Mouse (Mus musculus) kidney, adult 2 months (tissue): ENCODE results near the gene Myom1. TPM values are rescaled to one million over a fixed set of nuclear protein-coding genes. Genes with fewer than 3 reads are reported as not detected.
A peak's percentile ranks its signal among the peaks of the same experiment; 100 is the strongest.

Experiments
- DNase-seq: peaks from one replicate; pipeline ENCODE4 v3.0.0; 2021
- H3K27ac ChIP-seq: fragments of 200-500 bp; 2 replicates; pipeline ENCODE4 v1.5.1; 2012; ENCODE audit warnings: low read depth, low read length, control low read depth, inconsistent platforms; ENCODE audit not compliant: insufficient read depth
- H3K27me3 ChIP-seq: fragments of 200-500 bp; replicated peaks from 2 replicates; pipeline ENCODE4 v1.6.1; 2012; ENCODE audit warnings: mild to moderate bottlenecking, moderate library complexity, low read length, inconsistent platforms; ENCODE audit not compliant: control insufficient read depth, insufficient read depth
- H3K36me3 ChIP-seq: fragments of 200-500 bp; 2 replicates; pipeline ENCODE4 v1.6.1; 2012; ENCODE audit warnings: mild to moderate bottlenecking, moderate library complexity, low read length, inconsistent platforms; ENCODE audit not compliant: control insufficient read depth, insufficient read depth
- H3K4me1 ChIP-seq: fragments of 200-500 bp; 2 replicates; pipeline ENCODE4 v1.6.1; 2011; ENCODE audit warnings: low read length; ENCODE audit not compliant: control insufficient read depth, insufficient read depth
- H3K4me3 ChIP-seq: fragments of 200-500 bp; 2 replicates; pipeline ENCODE4 v1.5.1; 2011; ENCODE audit warnings: mild to moderate bottlenecking, low read depth, low read length, control low read depth; ENCODE audit not compliant: insufficient read depth
- CTCF ChIP-seq: fragments of 200-500 bp; conservative IDR thresholded peaks from 2 replicates; pipeline ENCODE4 v1.5.1; 2011; ENCODE audit warnings: low read depth, mild to moderate bottlenecking, control low read depth, low read length, moderate library complexity, mixed read lengths; ENCODE audit not compliant: insufficient read depth, insufficient read length
- POLR2A ChIP-seq: fragments of 200-500 bp; IDR thresholded peaks from one replicate; pipeline ENCODE4 v1.6.1; 2011; ENCODE audit warnings: low read depth, low read length, control low read depth
- WGBS: fragments of 180-500 bp; shearing (Covaris S2); methylation state at CpG from one replicate; pipeline ENCODE4 v1.1.7; 2018; 5-methylcytosine and 5-hydroxymethylcytosine counted together
- polyA plus RNA-seq: library from polyadenylated mRNA; depleted of rRNA; stranded (reverse); fragments of >200 nt; gene quantifications from 2 replicates; pipeline ENCODE4 v1.2.3, GENCODE M21; 2012

Myom1 gene
- polyA plus RNA-seq, 1 experiment = 4.3 TPM

DNA sequence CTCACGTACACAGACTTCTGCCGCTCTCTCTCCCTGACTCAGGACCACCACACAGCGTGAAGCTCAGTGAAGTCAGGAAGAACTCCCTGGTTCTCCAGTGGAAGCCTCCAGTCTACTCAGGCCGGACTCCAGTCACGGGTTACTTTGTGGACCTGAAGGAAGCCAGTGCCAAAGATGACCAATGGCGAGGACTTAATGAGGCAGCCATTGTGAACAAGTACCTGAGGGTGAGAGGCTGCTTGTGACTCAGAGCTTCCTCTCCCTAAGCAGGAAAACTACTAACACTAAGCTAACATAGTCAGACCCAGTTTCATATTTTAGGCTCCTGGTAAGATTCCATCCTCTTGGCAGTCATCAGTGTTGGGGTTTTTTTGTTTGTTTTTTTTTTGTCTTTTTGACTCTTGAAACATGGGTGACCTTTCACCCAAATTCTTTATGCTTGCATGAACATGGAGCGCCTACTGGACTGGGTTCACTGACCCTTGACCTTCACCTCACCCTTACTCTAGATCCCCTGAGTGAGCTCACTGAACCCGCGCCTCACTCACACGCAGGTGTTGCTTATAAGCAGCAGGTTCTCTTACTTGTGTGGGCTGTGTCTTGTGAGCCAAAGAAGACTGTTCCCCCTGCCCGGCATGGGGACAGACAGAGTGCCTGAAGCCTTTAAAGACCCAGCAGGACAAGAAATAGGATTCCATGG, 87.5 kb downstream of the Myom1 start:
- TF ChIP-seq POLR2A = no peak
- TF ChIP-seq CTCF = no peak
- no peak overlapping the region for H3K4me3 ChIP-seq
- DNase-seq = peak; percentile 92
- peaks cover 49% of the 10 kb centered on the region for H3K4me1 ChIP-seq
- WGBS = 46% methylated on average over 11 of the region's 11 CpGs
- H3K27me3 ChIP-seq = no peaks in the 10 kb centered on the region
- H3K36me3 ChIP-seq = no peaks in the 10 kb centered on the region
- peak overlapping the region; percentile 91 for H3K27ac ChIP-seq

DNA sequence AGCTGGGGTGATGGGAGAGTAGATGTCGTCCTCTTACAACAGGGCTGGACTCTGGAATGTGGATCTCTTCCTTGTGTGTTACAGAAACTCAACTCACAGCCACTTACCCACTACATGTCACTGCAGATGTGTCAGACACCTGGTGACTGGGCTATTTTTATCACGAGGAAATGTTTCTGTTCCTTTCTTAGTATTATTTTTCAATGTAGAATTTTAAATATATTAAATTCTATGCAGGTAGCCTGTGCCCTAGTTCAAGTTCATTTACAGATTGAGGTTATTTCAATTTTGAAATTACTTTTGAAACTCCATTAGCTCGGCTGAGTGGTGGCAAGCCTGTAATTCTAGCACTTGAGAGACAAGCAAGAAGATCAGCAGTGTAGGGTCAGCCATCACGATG, 88.6 kb downstream of the Myom1 start:
- Histone ChIP-seq H3K27me3 (no peaks in the 10 kb centered on the region), H3K4me3 (no peak overlapping the region), H3K27ac (no peak overlapping the region; the same call in 1 of the 2 replicates), H3K4me1 (peaks cover 56% of the 10 kb centered on the region), H3K36me3 (no peaks in the 10 kb centered on the region)
- WGBS = 71% methylated on average over 4 of the region's 4 CpGs
- TF ChIP-seq CTCF = no peak
- TF ChIP-seq POLR2A = no peak
- no peak for DNase-seq

DNA sequence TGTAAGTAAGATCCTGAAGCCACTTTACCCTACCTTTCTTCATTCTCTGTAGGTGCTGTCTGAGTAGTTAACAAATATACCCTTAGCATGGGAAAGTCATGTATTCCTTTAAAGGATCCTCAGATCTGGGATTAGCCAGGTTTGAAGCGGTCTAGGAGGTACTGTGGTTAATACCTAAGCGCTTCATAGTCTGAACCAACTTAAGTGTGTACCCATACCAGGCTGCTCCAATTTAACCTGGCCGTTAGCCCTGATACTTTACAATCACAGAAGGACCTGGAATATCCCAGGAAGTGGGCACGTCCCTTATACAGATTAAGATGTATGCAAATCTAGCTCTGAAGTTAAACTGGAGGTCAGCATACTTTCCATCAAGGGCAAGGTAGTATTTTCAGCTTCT, 89.9 kb downstream of the Myom1 start:
- 63% methylated on average over 4 of the region's 4 CpGs for WGBS
- H3K4me3 ChIP-seq = no peak overlapping the region
- peak overlapping the region; percentile 12 for H3K27ac ChIP-seq
- peak; percentile 51 for DNase-seq
- H3K36me3 ChIP-seq = no peaks in the 10 kb centered on the region
- no peaks in the 10 kb centered on the region for H3K27me3 ChIP-seq
- peaks cover 61% of the 10 kb centered on the region for H3K4me1 ChIP-seq
- TF ChIP-seq POLR2A = no peak
- no peak for TF ChIP-seq CTCF

DNA sequence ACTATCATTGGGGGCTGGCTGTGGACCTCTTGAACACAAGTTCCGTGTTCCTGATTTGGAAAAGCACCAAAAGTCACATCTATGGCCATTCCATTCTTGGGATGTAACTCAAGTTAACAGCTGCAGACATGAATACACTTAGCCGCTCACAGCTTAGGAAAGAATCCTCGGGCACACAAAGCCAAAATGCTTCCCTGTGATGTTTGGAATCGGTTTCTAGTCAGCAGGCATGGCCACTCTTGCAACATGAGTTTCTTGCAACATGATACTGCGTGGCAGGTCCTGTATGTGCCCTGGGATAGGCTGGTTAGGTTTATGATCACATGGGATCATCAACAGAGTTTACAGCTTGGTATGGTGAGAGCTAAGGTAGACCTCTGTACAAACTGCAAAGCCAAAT, 91.4 kb downstream of the Myom1 start:
- Histone ChIP-seq H3K27ac (peak overlapping the region; percentile 91), H3K36me3 (no peaks in the 10 kb centered on the region), H3K4me1 (peaks cover 51% of the 10 kb centered on the region), H3K4me3 (no peak overlapping the region), H3K27me3 (no peaks in the 10 kb centered on the region)
- no peak for DNase-seq
- TF ChIP-seq CTCF = no peak
- TF ChIP-seq POLR2A = no peak
- 68% methylated on average over 5 of the region's 5 CpGs for WGBS

DNA sequence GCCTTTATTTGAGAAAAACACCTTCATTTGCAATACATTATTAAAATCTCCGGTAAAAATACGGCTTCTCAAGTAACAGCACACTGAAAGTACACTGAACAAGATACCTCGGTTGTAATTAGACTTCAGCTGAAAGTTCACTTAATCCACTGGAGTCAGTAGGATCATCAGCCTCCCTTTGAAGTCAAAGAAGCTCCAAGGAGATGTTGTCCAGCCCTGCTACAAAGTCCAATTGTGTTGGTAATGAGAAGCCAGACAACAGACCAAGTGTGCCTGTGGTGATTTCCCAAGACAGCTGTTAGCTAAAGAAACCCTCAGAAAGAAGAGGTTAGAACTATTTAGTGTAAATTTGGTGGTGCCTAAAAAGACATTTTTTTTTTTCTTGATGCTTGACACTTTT, 92.0 kb downstream of the Myom1 start:
- no peak overlapping the region for H3K4me3 ChIP-seq
- TF ChIP-seq CTCF = no peak
- no peak for TF ChIP-seq POLR2A
- peak; percentile 90 for DNase-seq
- H3K4me1 ChIP-seq = peaks cover 45% of the 10 kb centered on the region
- WGBS = 49% methylated on average over 3 of the region's 3 CpGs
- H3K27me3 ChIP-seq = no peaks in the 10 kb centered on the region
- no peaks in the 10 kb centered on the region for H3K36me3 ChIP-seq
- H3K27ac ChIP-seq = peak overlapping the region; percentile 94

GRCm38 (mm10) chr17:71096557-71097208, 94.2 kb downstream of the Myom1 start:
- peaks cover 32% of the 10 kb centered on the region; the same call in 1 of the 2 replicates for H3K4me1 ChIP-seq
- H3K27ac ChIP-seq = peak overlapping the region; percentile 96
- DNase-seq = no peak
- no peak overlapping the region for H3K4me3 ChIP-seq
- no peak for TF ChIP-seq CTCF
- TF ChIP-seq POLR2A = no peak
- WGBS = 38% methylated on average over 8 of the region's 8 CpGs
- no peaks in the 10 kb centered on the region for H3K27me3 ChIP-seq
- H3K36me3 ChIP-seq = no peaks in the 10 kb centered on the region

DNA sequence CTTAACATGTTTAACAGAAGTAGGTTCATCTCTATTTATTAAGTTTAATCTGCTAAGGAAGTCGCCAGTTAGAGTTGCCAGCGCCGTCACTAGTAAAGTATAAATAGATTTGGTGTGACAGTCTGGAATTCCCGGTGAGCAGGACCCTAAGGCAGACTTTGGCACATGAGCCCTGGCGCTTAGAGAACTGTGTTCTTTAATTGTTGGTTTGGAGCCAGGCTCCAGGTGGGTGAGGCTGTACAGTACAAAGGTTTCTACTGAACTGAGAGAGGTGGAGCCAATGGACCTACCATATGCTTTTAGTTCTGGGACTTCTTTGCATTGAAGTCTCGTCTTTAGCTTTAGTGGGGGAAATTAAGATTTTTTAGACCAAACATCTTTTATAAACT, 94.8 kb downstream of the Myom1 start:
- Histone ChIP-seq H3K27me3 (no peaks in the 10 kb centered on the region), H3K4me3 (no peak overlapping the region), H3K36me3 (no peaks in the 10 kb centered on the region), H3K4me1 (peaks cover 33% of the 10 kb centered on the region), H3K27ac (no peak overlapping the region)
- TF ChIP-seq CTCF (no peak), POLR2A (no peak)
- WGBS = 17% methylated on average over 6 of the region's 6 CpGs
- DNase-seq = peak; percentile 95
